Mouse (Mus musculus) heart, embryonic 10.5 days (tissue): ENCODE measurements at regions not wholly inside any gene's neighbourhood (a gene's known extent, or its start where the extent isn't known, plus 50 kb on each side); places are given as distances from the start of the nearest gene placed in this dataset.

ENCODE experiments used
- DNase-seq: peaks from one replicate; pipeline ENCODE4 v3.0.0-alpha.2; 2017; ENCODE audit warnings: low spot score
- H3K27ac ChIP-seq: fragments of 300-500 bp; sonication (generic); 2 replicates; pipeline ENCODE4 v1.5.1; 2016; ENCODE audit warnings: mild to moderate bottlenecking
- H3K27me3 ChIP-seq: fragments of 300-500 bp; sonication (generic); 2 replicates; pipeline ENCODE4 v1.6.1; 2016; ENCODE audit warnings: mild to moderate bottlenecking; ENCODE audit not compliant: poor library complexity, insufficient read depth, severe bottlenecking
- H3K36me3 ChIP-seq: fragments of 300-500 bp; sonication (generic); 2 replicates; pipeline ENCODE4 v1.6.1; 2016; ENCODE audit warnings: mild to moderate bottlenecking, moderate library complexity
- H3K4me1 ChIP-seq: fragments of 300-500 bp; sonication (generic); 2 replicates; pipeline ENCODE4 v1.6.1; 2016; ENCODE audit warnings: mild to moderate bottlenecking
- H3K4me3 ChIP-seq: fragments of 300-500 bp; sonication (generic); 2 replicates; pipeline ENCODE4 v1.5.1; 2016; ENCODE audit warnings: mild to moderate bottlenecking, moderate library complexity
- H3K9me3 ChIP-seq: fragments of 300-500 bp; sonication (generic); 2 replicates; pipeline ENCODE4 v1.6.1; 2016; ENCODE audit warnings: mild to moderate bottlenecking, moderate library complexity
- WGBS: fragments of 180-500 bp; shearing (Covaris S2); methylation state at CpG from one replicate; pipeline ENCODE4 v1.1.7; 2016; 5-methylcytosine and 5-hydroxymethylcytosine counted together

DNA sequence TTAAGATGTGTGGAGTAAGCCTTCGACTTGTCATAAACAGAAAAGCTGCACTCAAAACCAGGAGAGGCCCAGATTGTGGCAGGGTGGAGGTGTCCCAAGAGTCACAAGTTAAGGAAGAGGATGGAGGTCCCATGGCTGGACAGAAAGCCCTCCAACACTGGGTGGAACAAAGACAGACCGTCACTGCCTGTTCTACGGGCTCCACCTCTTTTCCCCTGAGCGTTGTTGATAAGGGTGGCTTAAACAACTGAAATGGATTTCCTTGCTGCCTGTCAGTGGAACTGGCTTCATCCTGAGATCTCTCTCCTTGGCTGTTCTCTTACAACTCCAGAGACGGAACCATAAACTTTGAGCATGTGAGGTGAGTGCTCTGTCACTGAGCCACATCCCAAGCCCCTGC, 78.0 kb downstream of the Aptx start:
- no peaks in the 10 kb centered on the region for H3K27me3 ChIP-seq
- H3K4me3 ChIP-seq: no peak overlapping the region
- H3K9me3 ChIP-seq: no peaks in the 10 kb centered on the region
- H3K27ac ChIP-seq: no peak overlapping the region
- H3K4me1 ChIP-seq: no peaks in the 10 kb centered on the region
- no peak for DNase-seq
- 44% methylated on average over 5 of the region's 5 CpGs for WGBS
- H3K36me3 ChIP-seq: no peaks in the 10 kb centered on the region

DNA sequence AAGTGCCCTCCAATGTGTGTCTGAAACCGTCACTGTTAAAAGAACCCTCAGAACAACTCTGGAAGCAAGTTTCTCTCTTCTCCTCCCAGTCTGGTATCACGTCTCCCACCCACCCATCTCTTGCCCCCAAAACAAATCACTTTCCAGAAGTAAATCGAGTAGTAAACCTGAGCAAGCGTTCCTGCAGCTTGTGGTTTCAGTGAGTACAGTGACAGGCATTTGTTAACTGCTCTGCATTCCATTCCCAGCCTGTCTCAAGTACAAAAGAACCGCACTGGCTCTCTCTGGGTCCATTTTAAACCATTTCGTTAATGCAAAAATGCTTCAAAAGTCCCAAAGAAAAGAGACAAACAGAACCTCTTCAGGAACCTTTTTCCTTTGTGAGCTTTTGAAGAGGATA, 77.1 kb downstream of the Aptx start:
- Histone ChIP-seq H3K27ac (no peak overlapping the region), H3K9me3 (no peaks in the 10 kb centered on the region), H3K4me3 (no peak overlapping the region), H3K36me3 (no peaks in the 10 kb centered on the region), H3K27me3 (no peaks in the 10 kb centered on the region), H3K4me1 (no peaks in the 10 kb centered on the region)
- DNase-seq: no peak
- WGBS: 57% methylated on average over 6 of the region's 6 CpGs
